Comparison of ENCODE assay signal across 8 mouse cellular contexts in genomic region chr4:139380775-139381451, GRCm38 (mm10). TPM values are rescaled to one million over a fixed set of nuclear protein-coding genes. Genes with fewer than 3 reads are reported as not detected.
DNase-seq lines count a peak whose midpoint lies in the region; ATAC-seq lines count a peak whose summit lies in the region.

No protein-coding gene starts in this region.

- H3K27me3 ChIP-seq in hindbrain, embryonic 15.5 days = no peaks in the 10 kb centered on the region
- H3K27me3 ChIP-seq in stomach, embryonic 15.5 days (replicated peaks) = no peaks in the 10 kb centered on the region

- peak overlapping the region; percentile 97 for H3K4me3 ChIP-seq in hindbrain, embryonic 15.5 days
- peak overlapping the region; percentile 93 for H3K4me3 ChIP-seq in stomach, embryonic 15.5 days (replicated peaks)

- 5% methylated on average over 43 of the region's 44 CpGs for WGBS in hindbrain, embryonic 15.5 days
- 2% methylated on average over 44 of the region's 44 CpGs for WGBS in stomach, embryonic 15.5 days

- peaks cover 31% of the 10 kb centered on the region for H3K4me1 ChIP-seq in hindbrain, embryonic 15.5 days (replicated peaks)
- peaks cover 22% of the 10 kb centered on the region for H3K4me1 ChIP-seq in stomach, embryonic 15.5 days

- H3K9ac ChIP-seq in hindbrain, embryonic 15.5 days = peak overlapping the region; percentile 86
- peak overlapping the region; percentile 76 for H3K9ac ChIP-seq in stomach, embryonic 15.5 days

- no peaks in the 10 kb centered on the region for H3K9me3 ChIP-seq in hindbrain, embryonic 15.5 days
- no peaks in the 10 kb centered on the region for H3K9me3 ChIP-seq in stomach, embryonic 15.5 days

- peak; percentile 24 for DNase-seq in adrenal gland, adult 8-10 months
- no peak for DNase-seq in adrenal gland, adult 2 months
- DNase-seq in thymus, postnatal 0 days (ENCODE audit: low spot score) = peak; percentile 7
- DNase-seq in thymus, postnatal 36 days = no peak
- peak; percentile 19 for DNase-seq in lung, postnatal 14 days
- no peak for DNase-seq in MN1 (ENCODE audit: low spot score)

- peak overlapping the region; percentile 86 for H3K27ac ChIP-seq in hindbrain, embryonic 15.5 days (replicated peaks)
- peak overlapping the region; percentile 81 for H3K27ac ChIP-seq in stomach, embryonic 15.5 days

- no peak; the same call in 1 of the 2 replicates for ATAC-seq in hindbrain, embryonic 15.5 days (ENCODE audit: low FRiP score, low read depth)
- ATAC-seq in stomach, embryonic 15.5 days (ENCODE audit: insufficient read depth, low FRiP score, low read depth) = peak; percentile 40

- peak overlapping the region; percentile 95 for H3K4me2 ChIP-seq in hindbrain, embryonic 15.5 days
- H3K4me2 ChIP-seq in stomach, embryonic 15.5 days = peak overlapping the region; percentile 89

- H3K36me3 ChIP-seq in hindbrain, embryonic 15.5 days = peaks cover 4% of the 10 kb centered on the region
- no peaks in the 10 kb centered on the region for H3K36me3 ChIP-seq in stomach, embryonic 15.5 days

RNA-seq across cellular contexts. Expression of gene Ubr4, which starts 28.5 kb away (rescaled TPM):
- 100 to 1,000 TPM; 130 to 207 (median 167) TPM for total RNA-seq in adrenal gland, adult 8-10 months (2022)
- 100 to 1,000 TPM; 123 to 184 TPM for total RNA-seq in adrenal gland, adult 2 months (2021)
- 174 and 180 TPM in 2 replicates for polyA plus RNA-seq in adrenal gland, adult 2 months (2012; rRNA removed)
- polyA plus RNA-seq in thymus, postnatal 0 days (2015; fragmentation: Nextera tagmentation; extraction: Ambion mirVana) = 44.9 and 50.7 TPM in 2 replicates
- 95.6 and 96.8 TPM in 2 replicates for polyA plus RNA-seq in hindbrain, embryonic 15.5 days (2015; fragmentation: Nextera tagmentation; extraction: Ambion mirVana)
- polyA plus RNA-seq in stomach, embryonic 15.5 days (2015; fragmentation: Nextera tagmentation; extraction: Ambion mirVana) = 59.4 and 70.2 TPM in 2 replicates

RNA-seq across cellular contexts. Expression of gene Emc1, which starts 28.5 kb away (rescaled TPM):
- 100 to 1,000 TPM in 1 of 4 experiments, 10 to 100 TPM in 3; 68.1 to 102 (median 84.3) TPM for total RNA-seq in adrenal gland, adult 8-10 months (2022)
- total RNA-seq in adrenal gland, adult 2 months (2021) = 10 to 100 TPM; 50.3 to 61.3 TPM
- 42.1 and 53.3 TPM in 2 replicates for polyA plus RNA-seq in adrenal gland, adult 2 months (2012; rRNA removed)
- polyA plus RNA-seq in thymus, postnatal 0 days (2015; fragmentation: Nextera tagmentation; extraction: Ambion mirVana) = 16.8 and 17.8 TPM in 2 replicates
- polyA plus RNA-seq in hindbrain, embryonic 15.5 days (2015; fragmentation: Nextera tagmentation; extraction: Ambion mirVana) = 45.0 and 45.9 TPM in 2 replicates
- 22.6 and 27.8 TPM in 2 replicates for polyA plus RNA-seq in stomach, embryonic 15.5 days (2015; fragmentation: Nextera tagmentation; extraction: Ambion mirVana)

RNA-seq across cellular contexts. Expression of gene Mrto4, which starts 28.5 kb away (rescaled TPM):
- 10 to 100 TPM; 61.8 to 65.3 (median 63.0) TPM for total RNA-seq in adrenal gland, adult 8-10 months (2022)
- total RNA-seq in adrenal gland, adult 2 months (2021) = 10 to 100 TPM; 54.1 to 70.6 TPM
- 13.8 and 18.3 TPM in 2 replicates for polyA plus RNA-seq in adrenal gland, adult 2 months (2012; rRNA removed)
- 115 and 116 TPM in 2 replicates for polyA plus RNA-seq in thymus, postnatal 0 days (2015; fragmentation: Nextera tagmentation; extraction: Ambion mirVana)
- 82.2 and 85.6 TPM in 2 replicates for polyA plus RNA-seq in hindbrain, embryonic 15.5 days (2015; fragmentation: Nextera tagmentation; extraction: Ambion mirVana)
- 99.6 and 116 TPM in 2 replicates for polyA plus RNA-seq in stomach, embryonic 15.5 days (2015; fragmentation: Nextera tagmentation; extraction: Ambion mirVana)

Comparison
In these comparisons a context has a peak if more than half of its experiments do, and no peak if none do; other contexts are left out.
1. DNase-seq: peak in adrenal gland, adult 8-10 months (single experiment), thymus, postnatal 0 days (single experiment) and lung, postnatal 14 days (single experiment); none in adrenal gland, adult 2 months (single experiment), thymus, postnatal 36 days (0 of 2) and MN1 (single experiment).